Mouse (Mus musculus): Measurements from ENCODE around the gene Pced1a.

Pced1a gene

GRCm38 (mm10) chr2:130424126-130424853 is at the start of gene Pced1a, which contains the start of gene Vps16:
Pced1a (minus strand) TSS chr2:130424701.
Vps16 (plus strand) TSS chr2:130424339.
- DNase-seq = peak; percentile 90

GRCm38 (mm10) chr2:130472908-130473510 is 48.5 kb upstream of the Pced1a start:
- DNase-seq = no peak

GRCm38 (mm10) chr2:130469935-130470334 is 45.4 kb upstream of the Pced1a start:
- DNase-seq = peak; percentile 63

DNA sequence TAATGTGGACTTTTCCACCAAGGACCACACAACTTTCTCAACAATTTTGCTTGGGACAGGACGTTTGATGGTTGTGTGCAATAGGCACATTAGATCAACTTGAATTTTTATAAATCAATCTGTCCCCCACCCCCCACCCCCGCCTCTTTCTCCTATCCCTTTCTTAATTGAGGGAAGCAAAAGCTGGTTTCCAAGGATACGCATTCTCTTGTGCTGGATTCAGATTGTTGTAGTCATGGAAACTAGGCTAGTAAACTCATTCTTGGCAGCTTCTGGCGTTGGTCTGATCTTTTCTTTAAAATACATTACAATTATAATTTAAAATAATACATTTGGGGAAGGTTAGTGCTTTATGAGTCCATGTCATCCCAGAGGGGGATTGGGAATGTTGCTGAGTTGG is 44.9 kb upstream of the Pced1a start:
- DNase-seq = no peak

- DNase-seq = no peak
These were observed 41.9 kb upstream of the Pced1a start for GRCm38 (mm10) chr2:130466438-130466837.

DNA sequence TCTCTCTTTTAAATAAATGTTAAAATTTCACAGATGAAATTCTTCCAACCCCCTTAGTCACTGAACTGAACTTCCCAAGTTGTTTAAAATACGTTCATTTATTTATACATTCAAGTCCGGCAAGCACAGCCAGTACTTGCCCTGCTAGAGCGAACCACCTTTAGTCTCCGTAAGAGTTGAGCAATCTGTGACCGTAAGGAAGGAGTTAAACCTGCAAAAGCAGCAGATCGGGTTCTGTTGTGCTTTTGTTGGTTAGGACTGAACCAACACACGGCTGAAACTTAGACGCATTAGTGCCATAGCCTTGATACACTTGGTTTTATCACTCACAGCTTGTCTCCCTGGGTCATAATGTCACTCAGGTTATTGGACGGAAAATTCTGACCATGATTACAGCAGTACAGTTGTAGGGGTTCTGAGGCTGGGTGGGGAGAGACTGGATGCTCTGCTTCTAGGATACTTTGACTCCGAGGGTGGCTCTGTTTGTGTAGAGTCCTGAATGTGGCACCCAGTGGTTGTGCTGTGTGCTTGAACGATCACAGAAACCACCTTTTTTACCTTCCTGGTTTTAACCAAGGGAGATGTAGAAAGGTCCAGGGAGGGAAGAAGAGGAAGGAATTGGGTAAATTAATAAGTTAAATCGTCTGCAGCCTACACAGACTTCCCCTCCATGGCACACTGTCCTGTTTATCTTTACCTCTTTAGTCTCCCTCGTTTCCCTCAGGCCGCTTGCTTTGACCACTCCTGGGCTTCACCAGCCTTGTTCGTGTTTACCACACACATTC is 37.0 kb upstream of the Pced1a start:
- no peak for DNase-seq

DNA sequence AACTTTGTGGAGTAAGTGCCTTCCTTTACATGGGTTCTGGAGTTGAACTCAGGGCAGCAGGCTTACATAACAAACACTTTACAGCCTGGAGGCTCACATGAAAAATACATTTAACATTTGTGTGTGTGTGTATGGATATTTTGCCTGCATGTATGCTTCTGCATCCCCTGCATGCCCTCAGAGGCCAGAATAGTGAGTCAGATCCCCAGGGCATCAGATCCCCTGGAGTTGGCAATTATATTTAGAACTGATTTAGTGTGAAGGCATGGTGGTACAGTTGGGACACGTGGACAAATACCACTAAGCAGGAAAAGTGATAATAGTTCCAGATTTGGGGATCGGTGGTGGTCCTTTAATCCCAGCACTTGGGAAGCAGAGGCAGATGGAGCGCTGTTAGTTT is 35.1 kb upstream of the Pced1a start:
- no peak for DNase-seq

GRCm38 (mm10) chr2:130457871-130458270 is 33.4 kb upstream of the Pced1a start:
- no peak for DNase-seq

DNA sequence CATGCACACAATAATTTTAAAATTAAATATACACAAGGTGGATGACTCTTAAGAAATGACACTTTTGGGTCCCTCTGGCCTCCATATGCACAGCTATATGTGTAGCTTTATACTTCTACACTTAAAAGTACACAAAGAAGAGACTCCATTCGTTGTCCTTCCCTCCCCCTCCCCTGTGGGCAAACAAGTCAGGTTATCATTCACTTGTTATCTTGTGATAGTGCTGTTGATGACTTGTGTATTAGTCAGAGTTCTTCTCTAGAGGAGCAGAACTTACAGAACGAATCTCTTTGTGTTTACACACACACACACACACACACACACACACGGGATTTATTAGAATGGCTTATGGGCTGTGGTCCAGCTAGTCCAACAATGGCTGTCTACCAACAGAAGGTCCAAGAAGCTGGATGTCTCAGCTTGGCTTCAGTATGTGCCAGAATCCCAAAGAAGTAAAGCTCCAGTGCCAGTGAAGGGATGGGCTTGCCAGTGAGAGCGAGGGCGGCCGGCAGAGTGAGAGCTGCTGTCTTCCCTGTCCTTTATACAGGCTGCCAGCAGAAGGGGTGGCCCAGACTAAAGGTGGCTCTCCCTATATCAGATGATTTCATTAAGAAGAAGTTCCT is 30.4 kb upstream of the Pced1a start:
- DNase-seq = no peak

DNA sequence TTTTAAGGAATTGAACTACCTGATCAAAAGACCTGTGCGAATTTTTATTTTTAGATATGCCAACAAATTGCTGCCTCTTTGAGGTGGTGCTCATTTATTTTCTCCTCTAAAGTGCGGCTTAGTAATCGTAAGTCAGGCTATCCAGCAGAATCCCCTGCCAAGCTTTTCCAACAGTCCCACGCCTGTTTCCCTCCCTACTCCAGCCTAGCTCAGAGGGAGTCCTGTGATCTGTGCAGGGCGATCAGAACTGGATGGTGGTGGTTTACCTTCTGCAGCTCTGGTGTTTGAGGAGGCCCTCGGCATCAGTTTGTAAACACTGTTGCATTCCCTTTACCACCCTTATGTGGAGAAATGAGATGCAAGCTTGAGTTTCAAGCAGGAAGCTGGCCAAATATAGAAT is 28.9 kb upstream of the Pced1a start:
- no peak for DNase-seq

DNA sequence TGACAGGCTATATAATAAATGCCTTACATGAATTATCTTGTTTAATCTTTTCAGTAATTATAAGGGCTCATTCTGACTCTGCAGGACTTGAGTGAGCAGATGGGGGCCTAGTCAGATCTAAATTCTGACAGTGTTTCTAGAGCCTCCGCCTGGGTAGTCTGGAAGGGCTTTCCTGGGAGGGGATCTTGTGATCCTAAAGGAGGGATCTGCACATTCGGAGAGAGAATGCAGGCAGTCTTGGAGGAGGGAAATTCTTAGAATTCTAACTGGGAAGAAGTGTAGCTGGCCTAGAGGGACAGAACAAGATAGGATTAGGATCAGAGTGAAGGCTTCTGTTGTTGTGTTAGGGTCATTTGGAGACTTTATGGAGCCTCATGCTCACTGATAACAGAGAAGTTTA is 27.8 kb upstream of the Pced1a start:
- DNase-seq = no peak

DNA sequence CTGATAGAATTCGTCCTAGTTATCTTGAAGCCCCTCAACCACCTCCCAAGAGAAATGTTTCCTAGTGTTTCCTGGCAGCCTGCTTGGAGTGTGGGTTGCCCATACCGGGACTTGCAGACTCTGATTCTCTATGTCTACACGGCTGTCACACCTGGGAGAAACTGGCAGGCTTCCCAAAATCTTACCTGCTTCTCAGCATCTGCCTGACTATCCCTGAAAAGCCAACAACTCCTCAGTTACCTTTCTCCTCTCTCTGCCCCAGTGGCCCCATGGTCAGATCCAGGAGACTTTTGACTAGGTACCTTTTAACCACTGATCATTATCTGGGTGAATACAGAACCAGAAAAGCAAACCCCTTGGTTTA is 27.2 kb upstream of the Pced1a start:
- DNase-seq = no peak

DNA sequence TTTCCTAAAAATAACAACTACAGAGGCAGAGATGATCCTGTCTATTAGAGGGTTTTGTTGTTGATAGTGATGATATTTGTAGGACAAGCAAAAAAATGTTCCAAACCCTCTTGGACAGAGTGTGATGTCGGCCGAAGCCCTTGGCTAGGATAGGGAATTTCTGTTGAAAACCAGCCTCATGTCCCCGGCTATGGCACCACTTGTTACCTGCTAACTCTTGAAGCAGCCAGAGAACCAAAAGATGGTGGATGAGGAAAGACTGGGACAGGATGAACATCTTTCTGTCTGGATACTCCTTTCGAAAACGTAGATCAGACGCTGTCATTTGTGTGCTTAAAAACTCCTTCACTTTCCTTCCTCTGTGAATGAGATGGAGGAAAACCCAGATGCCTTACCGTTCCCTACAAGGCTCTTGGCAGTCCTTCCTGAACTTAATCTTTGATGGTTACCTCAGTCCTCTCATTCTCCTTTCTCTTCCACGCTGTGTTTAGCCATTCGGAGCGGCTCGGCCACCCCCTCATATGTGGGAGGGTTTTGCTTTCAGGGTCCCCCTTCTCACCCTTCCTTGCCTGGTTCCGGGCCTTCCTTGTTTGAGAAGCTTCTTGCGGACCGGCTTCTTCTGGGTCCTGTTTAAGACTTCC is 26.7 kb upstream of the Pced1a start:
- DNase-seq = no peak

DNA sequence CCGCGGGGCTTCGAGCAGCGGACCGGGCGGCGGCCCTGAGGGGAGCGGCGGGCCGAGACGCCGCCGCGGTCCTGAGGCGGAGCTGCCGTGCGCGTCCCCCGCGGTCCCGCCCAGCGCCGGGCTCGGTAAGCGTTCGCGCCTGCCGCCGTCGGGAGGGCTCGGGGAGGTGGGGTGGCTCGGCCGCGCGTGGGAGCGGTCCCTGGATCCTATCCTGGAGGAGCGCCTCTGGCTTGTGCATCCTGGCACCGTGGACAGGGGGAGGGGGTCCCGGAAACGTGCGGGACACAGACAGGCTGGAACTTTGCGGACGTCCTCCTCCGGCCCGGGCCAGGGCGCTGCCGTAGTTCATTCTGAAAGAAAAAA is 25.9 kb upstream of the Pced1a start:
- peak; percentile 84 for DNase-seq

DNA sequence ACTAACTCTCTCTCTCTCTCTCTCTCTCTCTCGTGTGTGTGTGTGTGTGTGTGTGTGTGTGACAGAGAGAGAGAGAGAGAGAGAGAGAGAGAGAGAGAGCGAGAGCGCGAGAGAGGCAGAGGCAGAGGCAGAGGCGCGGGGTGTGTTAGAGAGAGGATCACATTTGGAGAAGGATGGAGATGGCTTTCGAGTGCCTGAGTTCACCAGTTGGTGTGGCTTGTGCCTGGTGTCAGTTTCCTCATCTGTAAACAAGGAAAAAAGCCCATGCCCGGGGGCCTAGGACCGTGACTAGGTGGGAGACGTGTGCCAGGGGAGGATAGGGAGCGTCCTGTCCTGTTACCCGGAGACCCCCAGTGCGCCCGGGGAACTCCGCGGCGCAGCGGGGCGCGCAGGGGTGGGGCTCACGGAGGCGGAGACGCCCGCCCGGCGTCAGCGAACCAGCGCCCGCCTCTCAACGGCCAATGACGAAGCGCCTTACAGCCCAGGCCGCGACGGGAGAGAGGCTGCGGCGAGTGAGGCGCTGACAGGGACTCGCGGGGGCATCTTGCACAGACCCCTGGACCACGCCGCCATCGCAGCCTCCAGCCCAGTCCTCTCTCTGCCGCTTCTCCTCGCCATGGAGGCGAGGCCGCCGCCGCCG is 25.4 kb upstream of the Pced1a start, which contains the start of gene Ptpra:
Gene Ptpra (plus strand): TSS at position 485 of the 640 bp plus-strand sequence.
- DNase-seq = peak; percentile 91

GRCm38 (mm10) chr2:130449021-130449793 is 24.7 kb upstream of the Pced1a start:
- no peak for DNase-seq

GRCm38 (mm10) chr2:130448449-130448848 is 23.9 kb upstream of the Pced1a start:
- DNase-seq = no peak

DNA sequence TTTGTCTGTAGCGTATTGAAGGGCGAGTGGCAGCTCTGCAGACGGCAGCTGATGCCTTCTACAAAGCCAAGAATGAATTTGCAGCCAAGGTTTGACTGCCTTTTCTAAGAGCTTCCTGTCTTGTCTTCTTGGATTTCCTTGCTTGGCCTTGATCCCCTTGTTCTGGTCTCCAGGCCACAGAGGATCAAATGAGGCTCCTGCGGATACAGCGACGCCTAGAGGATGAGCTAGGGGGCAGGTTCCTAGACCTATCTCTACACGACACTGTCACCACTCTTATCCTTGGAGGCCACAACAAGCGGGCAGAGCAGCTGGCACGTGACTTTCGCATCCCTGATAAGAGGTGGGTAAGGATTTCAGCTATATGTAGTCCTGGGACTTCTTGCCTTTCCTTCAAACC is 17.7 kb upstream of the Pced1a start:
- DNase-seq = peak; percentile 58

DNA sequence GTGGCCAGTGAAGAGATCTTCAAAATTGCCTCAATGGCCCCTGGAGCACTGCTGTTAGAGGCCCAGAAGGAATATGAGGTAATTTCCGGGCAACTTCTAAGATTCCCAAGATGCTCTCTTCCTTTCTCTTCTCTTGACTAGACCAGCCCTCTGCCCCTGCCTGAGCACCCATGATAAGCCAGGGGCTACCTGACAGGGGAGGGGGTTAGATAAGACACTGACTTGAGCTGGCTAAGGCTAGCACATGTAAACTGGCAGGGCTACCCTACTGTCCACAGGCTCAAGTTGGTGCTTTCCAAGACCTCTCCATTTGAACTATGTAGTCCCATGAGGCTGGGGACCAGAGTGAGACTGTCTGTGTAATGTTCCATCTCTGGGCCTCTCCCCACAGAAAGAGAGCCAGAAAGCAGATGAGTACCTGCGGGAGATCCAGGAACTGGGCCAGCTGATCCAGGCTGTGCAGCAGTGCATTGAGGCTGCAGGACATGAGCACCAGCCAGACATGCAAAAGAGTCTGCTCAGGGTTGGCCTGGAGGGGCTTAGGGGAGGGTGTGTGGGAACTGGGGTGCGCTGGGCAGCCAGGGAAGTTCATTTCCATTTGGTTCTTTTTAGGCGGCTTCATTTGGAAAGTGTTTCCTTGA is 15.5 kb upstream of the Pced1a start:
- no peak for DNase-seq

GRCm38 (mm10) chr2:130438861-130439260 is 14.4 kb upstream of the Pced1a start:
- no peak for DNase-seq

DNA sequence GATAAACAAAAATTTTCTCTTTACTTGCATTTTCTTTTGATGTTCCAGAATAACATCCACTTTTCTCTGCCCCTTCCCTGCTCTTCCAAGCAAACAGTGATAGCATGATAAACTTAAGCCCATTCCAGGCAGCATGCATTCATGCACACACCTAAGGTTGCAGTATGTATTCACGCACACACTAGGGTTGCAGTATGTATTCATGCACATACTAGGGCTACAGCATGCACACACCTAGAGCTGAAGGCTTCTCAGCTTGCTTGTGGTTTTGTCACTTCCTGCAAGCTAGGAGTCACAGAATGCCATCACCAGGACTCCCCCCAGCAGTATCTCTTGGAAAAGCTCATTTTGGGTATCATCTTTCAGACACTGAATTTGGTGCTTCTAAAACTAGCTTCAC is 12.3 kb upstream of the Pced1a start:
- DNase-seq = no peak

Data from liver (tissue).